Mouse (Mus musculus) embryonic facial prominence, embryonic 14.5 days (tissue): ENCODE results near the gene Hlcs. TPM values are rescaled to one million over a fixed set of nuclear protein-coding genes. Genes with fewer than 3 reads are reported as not detected.

ENCODE experiments used
- ATAC-seq: fragments of 200-750 bp; cut with Nextera tagmentation; 2 replicates; pipeline ENCODE4 v1.8.0; 2017; ENCODE audit warnings: low read depth, moderate number of reproducible peaks, moderate TSS enrichment
- DNase-seq: peaks from one replicate; pipeline ENCODE4 v3.0.0-alpha.2; 2015; ENCODE audit warnings: low spot score
- H3K27ac ChIP-seq: fragments of 300-500 bp; sonication (generic); replicated peaks from 2 replicates; pipeline ENCODE4 v1.5.1; 2014; ENCODE audit warnings: low read depth, mild to moderate bottlenecking, low read length, moderate library complexity
- H3K27me3 ChIP-seq: fragments of 300-500 bp; sonication (generic); replicated peaks from 2 replicates; pipeline ENCODE4 v1.6.1; 2014; ENCODE audit warnings: low read length; ENCODE audit not compliant: control insufficient read depth, insufficient read depth
- H3K36me3 ChIP-seq: fragments of 300-500 bp; sonication (generic); 2 replicates; pipeline ENCODE4 v1.6.1; 2014; ENCODE audit warnings: low read length, mixed read lengths; ENCODE audit not compliant: control insufficient read depth, insufficient read depth
- H3K4me1 ChIP-seq: fragments of 300-500 bp; sonication (generic); 2 replicates; pipeline ENCODE4 v1.6.1; 2014; ENCODE audit warnings: antibody characterized with exemption, low read length; ENCODE audit not compliant: control insufficient read depth, insufficient read depth
- H3K4me2 ChIP-seq: fragments of 300-500 bp; sonication (generic); 2 replicates; pipeline ENCODE4 v1.6.1; 2014; ENCODE audit warnings: low read depth, mild to moderate bottlenecking, low read length, moderate library complexity, mixed read lengths
- H3K4me3 ChIP-seq: fragments of 300-500 bp; sonication (generic); 2 replicates; pipeline ENCODE4 v1.5.1; 2014; ENCODE audit warnings: low read depth, mild to moderate bottlenecking, low read length
- H3K9ac ChIP-seq: fragments of 300-500 bp; sonication (generic); 2 replicates; pipeline ENCODE4 v1.6.1; 2014; ENCODE audit warnings: low read depth, mild to moderate bottlenecking, low read length, moderate library complexity, mixed read lengths
- H3K9me3 ChIP-seq: fragments of 300-500 bp; sonication (generic); 2 replicates; pipeline ENCODE4 v1.6.1; 2016; ENCODE audit warnings: low read length; ENCODE audit not compliant: control insufficient read depth
- WGBS: fragments of 180-500 bp; shearing (Covaris S2); extraction: QIAGEN DNeasy Blood & Tissue Kit; methylation state at CpG from one replicate; pipeline ENCODE4 v1.1.7; 2014; 5-methylcytosine and 5-hydroxymethylcytosine counted together
- polyA plus RNA-seq: library from polyadenylated mRNA; unstranded; fragments of >200 nt; fragmentation: Nextera tagmentation; extraction: Ambion mirVana; gene quantifications from 2 replicates; pipeline ENCODE4 v1.2.1, GENCODE M21; 2014

Gene Hlcs
- polyA plus RNA-seq, 1 experiment from 2014 or later, result 6.8 TPM

GRCm38 (mm10) chr16:94118394-94118793, 195.0 kb downstream of the Hlcs start:
- no peak for DNase-seq
- no peaks in the 10 kb centered on the region for H3K4me1 ChIP-seq
- 100% methylated on average over 1 of the region's 1 CpGs for WGBS

DNA sequence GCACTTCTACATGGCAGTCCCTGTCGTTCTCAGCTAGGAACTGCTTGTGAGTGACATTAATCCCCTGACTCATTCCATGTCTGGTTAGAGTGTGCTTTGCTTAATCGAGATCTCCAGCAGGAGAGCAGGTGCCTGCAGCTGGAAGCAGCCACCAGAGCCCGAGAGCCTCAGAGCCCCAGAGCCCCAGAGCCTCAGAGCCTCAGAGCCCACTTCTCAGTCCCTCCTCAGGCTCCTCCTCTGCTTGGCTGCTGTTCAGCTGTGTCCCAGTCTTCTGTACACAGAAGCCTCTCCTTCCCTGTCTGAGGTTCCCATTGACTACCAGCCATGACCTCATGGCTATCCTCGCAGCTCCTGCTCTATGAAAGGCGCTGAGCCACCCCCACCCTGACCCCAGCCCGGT, 196.0 kb downstream of the Hlcs start:
- peak; percentile 70 for DNase-seq
- H3K27me3 ChIP-seq, result 0 out of 2 replicates have a peak, but pooled peaks cover 10% of the 10 kb centered on the region
- H3K27ac ChIP-seq, result no peak overlapping the region
- H3K4me1 ChIP-seq, result no peaks in the 10 kb centered on the region
- WGBS, result 65% methylated on average over 6 of the region's 6 CpGs
- H3K9me3 ChIP-seq, result no peaks in the 10 kb centered on the region
- H3K4me3 ChIP-seq, result no peak overlapping the region
- no peak overlapping the region for H3K9ac ChIP-seq
- peak; percentile 73; the same call in 1 of the 2 replicates for ATAC-seq
- no peak overlapping the region for H3K4me2 ChIP-seq
- no peaks in the 10 kb centered on the region for H3K36me3 ChIP-seq

More at GRCm38 (mm10) chr16:94118394-94118793, 195.0 kb downstream of the Hlcs start:
- Histone ChIP-seq H3K4me3 (no peak overlapping the region), H3K4me2 (no peak overlapping the region), H3K27ac (no peak overlapping the region), H3K36me3 (no peaks in the 10 kb centered on the region), H3K9ac (no peak overlapping the region), H3K27me3 (peaks cover 19% of the 10 kb centered on the region), H3K9me3 (no peaks in the 10 kb centered on the region)
- no peak for ATAC-seq

GRCm38 (mm10) chr16:94114693-94115092, 198.7 kb downstream of the Hlcs start:
- Histone ChIP-seq H3K4me1 (no peaks in the 10 kb centered on the region), H3K4me2 (no peak overlapping the region), H3K9ac (no peak overlapping the region), H3K4me3 (no peak overlapping the region), H3K27me3 (no peaks in the 10 kb centered on the region), H3K9me3 (no peaks in the 10 kb centered on the region), H3K36me3 (no peaks in the 10 kb centered on the region), H3K27ac (no peak overlapping the region)
- ATAC-seq (no peak), DNase-seq (no peak)
- 81% methylated on average over 9 of the region's 9 CpGs for whole genome bisulfite sequencing

GRCm38 (mm10) chr16:94113160-94113559, 200.2 kb downstream of the Hlcs start:
- 68% methylated on average over 7 of the region's 7 CpGs for WGBS
- no peak for DNase-seq
- H3K27me3 ChIP-seq, result no peaks in the 10 kb centered on the region

DNA sequence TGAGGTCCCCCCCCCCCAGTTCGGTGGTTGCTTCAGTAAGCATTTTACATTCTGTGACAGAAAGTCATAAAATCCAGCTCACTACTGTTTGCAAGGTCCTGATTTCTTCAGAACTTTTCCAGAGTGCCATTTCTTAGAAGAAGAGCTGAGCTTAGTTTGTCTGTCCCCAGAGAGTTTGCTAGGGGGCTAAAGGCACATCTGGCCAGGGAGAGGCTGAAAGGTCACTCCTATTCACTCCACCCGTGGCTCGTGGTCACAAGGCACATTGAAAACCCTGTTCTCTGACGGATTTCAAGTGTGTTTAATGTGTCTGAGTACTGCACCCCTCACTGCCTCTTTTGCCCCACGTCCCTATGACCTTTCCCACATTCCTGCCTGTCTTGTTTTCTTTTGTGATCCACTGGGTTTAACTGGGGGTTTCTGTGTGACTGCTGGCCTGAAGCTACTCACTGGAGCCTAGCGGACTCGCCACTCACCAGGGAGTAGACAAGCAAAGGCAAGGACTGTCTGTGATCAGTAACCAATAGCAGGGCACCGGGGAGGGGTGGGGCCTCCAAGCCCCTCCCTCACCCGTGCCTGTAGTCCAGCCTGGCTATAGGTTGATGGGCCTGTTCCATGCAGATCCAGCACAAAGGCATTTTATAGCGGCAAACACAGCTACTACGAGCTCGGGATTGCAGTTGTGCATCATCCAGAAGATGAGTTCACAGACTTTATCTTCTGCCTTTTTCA, 215.5 kb downstream of the Hlcs start:
- Histone ChIP-seq H3K9ac (no peak overlapping the region), H3K27ac (no peak overlapping the region), H3K36me3 (no peaks in the 10 kb centered on the region), H3K4me2 (peak overlapping the region; percentile 14; the same call in 1 of the 2 replicates), H3K4me1 (no peaks in the 10 kb centered on the region), H3K27me3 (peaks cover 64% of the 10 kb centered on the region), H3K4me3 (no peak overlapping the region), H3K9me3 (no peaks in the 10 kb centered on the region)
- ATAC-seq (peak; percentile 66; the same call in 1 of the 2 replicates), DNase-seq (no peak)
- 16% methylated on average over 12 of the region's 12 CpGs for WGBS

More at GRCm38 (mm10) chr16:94113160-94113559, 200.2 kb downstream of the Hlcs start:
- ATAC-seq, result no peak
- Histone ChIP-seq H3K9me3 (no peaks in the 10 kb centered on the region), H3K27ac (no peak overlapping the region), H3K9ac (no peak overlapping the region), H3K4me3 (no peak overlapping the region), H3K4me2 (no peak overlapping the region), H3K4me1 (no peaks in the 10 kb centered on the region), H3K36me3 (no peaks in the 10 kb centered on the region)

DNA sequence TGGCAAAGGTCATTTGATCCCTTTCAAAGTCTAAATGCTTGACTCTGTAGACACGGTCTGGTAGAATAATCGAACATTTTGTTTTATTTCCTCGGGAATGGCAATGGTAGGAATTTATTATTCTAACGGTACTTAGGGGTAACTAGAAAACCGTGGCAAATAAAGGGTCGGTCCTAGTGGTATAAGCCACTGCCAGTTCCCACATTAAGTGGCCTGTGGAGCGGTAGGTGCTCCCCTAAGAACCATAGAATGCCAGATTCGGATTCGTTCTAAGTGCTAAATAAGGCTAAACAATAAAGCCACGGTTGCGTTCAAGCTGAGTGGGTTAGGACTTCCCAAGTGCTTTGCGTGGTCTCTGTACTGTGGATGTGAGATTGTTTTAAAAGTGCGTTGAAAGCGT, 216.9 kb downstream of the Hlcs start:
- ATAC-seq (no peak), DNase-seq (no peak)
- Histone ChIP-seq H3K27ac (no peak overlapping the region), H3K4me2 (no peak overlapping the region), H3K27me3 (peaks cover 75% of the 10 kb centered on the region), H3K9ac (no peak overlapping the region), H3K4me3 (no peak overlapping the region), H3K4me1 (no peaks in the 10 kb centered on the region), H3K9me3 (no peaks in the 10 kb centered on the region), H3K36me3 (no peaks in the 10 kb centered on the region)
- 6% methylated on average over 14 of the region's 14 CpGs for WGBS

DNA sequence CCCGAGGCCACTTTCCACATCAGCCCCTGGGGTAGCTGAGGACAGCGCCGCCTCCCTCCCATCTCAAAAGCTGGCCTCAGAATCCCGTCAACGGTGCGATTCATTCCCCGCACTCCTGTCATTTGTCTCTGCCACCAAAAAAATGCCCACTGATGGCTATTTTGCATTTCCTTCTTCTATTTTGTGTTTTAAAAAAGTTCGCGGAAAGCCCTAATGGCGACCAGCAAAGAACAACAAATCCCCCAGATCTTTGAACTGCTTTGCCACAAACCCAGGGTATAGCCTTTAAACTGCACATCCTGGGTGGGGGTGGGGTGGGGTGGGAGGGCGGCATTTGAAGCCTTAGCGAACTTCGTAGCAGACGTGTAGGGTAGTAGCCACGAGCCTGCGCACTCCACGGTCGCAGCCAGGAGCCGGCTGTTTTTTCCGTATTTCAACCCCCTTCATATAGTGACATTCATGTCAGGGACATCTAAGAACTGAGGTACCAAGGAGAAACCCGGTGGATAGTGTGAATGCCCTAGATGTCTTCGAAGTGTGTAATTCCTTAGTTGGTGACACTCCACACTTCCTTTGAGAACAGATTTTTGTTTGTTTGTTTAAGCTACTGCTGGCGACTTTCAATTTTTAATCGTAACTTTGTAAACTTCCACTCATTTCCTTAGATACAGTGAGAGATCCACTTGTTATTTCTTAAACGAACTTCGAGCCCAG, 218.1 kb downstream of the Hlcs start:
- no peak for ATAC-seq
- 2% methylated on average over 26 of the region's 26 CpGs for WGBS
- H3K36me3 ChIP-seq, result no peaks in the 10 kb centered on the region
- H3K4me2 ChIP-seq, result 0 out of 2 replicates have a peak overlapping the region, but pooled peaks have one; percentile 13
- H3K9ac ChIP-seq, result no peak overlapping the region
- no peak overlapping the region for H3K27ac ChIP-seq
- no peaks in the 10 kb centered on the region for H3K4me1 ChIP-seq
- DNase-seq, result no peak
- peak overlapping the region; percentile 10; the same call in 1 of the 2 replicates for H3K4me3 ChIP-seq
- H3K9me3 ChIP-seq, result no peaks in the 10 kb centered on the region
- H3K27me3 ChIP-seq, result peaks cover 87% of the 10 kb centered on the region

DNA sequence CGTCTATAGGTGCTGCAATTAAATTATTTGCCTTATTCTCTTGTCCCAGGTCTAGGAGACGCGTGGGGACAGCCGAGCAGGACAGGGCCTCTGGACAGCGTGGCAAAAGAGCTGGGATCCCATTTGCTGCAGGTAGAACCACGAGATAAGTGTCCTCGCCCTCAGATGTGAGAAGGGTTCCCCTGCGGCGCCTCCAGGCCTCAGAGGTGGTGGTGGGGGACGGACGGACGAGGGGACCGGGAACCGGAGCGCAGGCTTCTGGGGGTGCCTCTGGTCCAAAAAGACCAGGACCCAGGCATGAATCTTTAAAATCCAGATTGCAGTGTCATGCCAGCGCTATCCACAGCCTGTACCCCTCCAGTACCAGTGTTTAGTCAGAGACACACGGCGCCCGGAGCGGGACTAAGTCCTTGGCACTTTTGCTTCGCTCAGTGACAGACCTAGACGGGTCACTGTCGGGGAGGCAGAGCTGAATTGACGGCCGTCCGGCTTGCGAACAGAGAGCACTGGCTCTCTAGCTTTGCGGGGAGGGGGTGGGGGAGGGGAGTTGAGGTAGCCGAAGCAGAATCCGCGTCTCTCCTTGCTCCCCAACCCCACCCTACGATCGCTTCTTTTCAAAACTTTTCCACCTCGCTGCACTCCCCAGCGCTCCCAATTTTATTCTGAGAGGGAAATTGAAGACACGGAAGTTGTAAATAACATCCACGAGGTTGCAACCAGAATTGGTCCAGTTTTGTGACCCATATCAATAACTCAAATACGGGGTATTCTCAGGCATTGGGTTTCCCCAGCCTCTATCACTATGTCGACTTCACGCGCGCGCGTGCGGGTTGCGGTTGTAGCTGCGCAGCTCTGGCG, 218.9 kb downstream of the Hlcs start:
- H3K36me3 ChIP-seq, result no peaks in the 10 kb centered on the region
- ATAC-seq (no peak), DNase-seq (no peak)
- H3K27ac ChIP-seq, result no peak overlapping the region
- H3K9ac ChIP-seq, result no peak overlapping the region; the same call in 1 of the 2 replicates
- H3K4me1 ChIP-seq, result no peaks in the 10 kb centered on the region
- H3K4me2 ChIP-seq, result 0 out of 2 replicates have a peak overlapping the region, but pooled peaks have one; percentile 13
- H3K4me3 ChIP-seq, result peak overlapping the region; percentile 10; the same call in 1 of the 2 replicates
- H3K27me3 ChIP-seq, result peaks cover 89% of the 10 kb centered on the region
- 6% methylated on average over 40 of the region's 48 CpGs for WGBS
- no peaks in the 10 kb centered on the region for H3K9me3 ChIP-seq
